Mouse (Mus musculus) 416B (cell line): Measurements from ENCODE around the gene Ncln.
A peak's percentile ranks its signal among the peaks of the same experiment; 100 is the strongest.

Experiments
- DNase-seq: peaks from one replicate; pipeline ENCODE4 v3.0.0; 2011; ENCODE audit warnings: low read depth

Ncln gene

GRCm38 (mm10) chr10:81489941-81490340 is 6.3 kb downstream of the Ncln start:
- no peak for DNase-seq

- no peak for DNase-seq
Observed at GRCm38 (mm10) chr10:81488081-81488480, 8.1 kb downstream of the Ncln start.

GRCm38 (mm10) chr10:81486496-81486895 is 9.7 kb downstream of the Ncln start:
- DNase-seq, result no peak

GRCm38 (mm10) chr10:81485479-81486018 is 10.6 kb downstream of the Ncln start:
- DNase-seq, result no peak

DNA sequence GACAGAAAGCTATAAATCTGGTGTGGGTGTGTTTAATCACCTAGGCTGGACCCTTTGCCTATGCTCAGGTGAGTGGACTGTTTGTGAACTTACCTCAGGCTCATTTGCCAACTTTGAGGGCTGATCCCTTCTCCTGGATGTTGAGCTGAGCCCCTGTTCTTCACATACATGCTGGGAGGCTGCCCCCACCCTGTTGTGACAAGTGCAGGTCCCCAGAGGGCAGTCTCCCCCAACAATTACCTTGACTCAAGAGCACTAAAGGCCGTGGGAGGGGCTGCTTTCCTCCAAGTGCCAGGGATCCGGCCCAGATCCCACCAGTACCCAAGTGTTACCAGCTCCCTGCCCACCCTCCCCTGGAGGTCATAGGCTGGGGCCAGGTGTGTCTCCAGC is 11.1 kb downstream of the Ncln start:
- peak; percentile 65 for DNase-seq

- no peak for DNase-seq
Observed at GRCm38 (mm10) chr10:81484441-81485059, 11.6 kb downstream of the Ncln start.

DNA sequence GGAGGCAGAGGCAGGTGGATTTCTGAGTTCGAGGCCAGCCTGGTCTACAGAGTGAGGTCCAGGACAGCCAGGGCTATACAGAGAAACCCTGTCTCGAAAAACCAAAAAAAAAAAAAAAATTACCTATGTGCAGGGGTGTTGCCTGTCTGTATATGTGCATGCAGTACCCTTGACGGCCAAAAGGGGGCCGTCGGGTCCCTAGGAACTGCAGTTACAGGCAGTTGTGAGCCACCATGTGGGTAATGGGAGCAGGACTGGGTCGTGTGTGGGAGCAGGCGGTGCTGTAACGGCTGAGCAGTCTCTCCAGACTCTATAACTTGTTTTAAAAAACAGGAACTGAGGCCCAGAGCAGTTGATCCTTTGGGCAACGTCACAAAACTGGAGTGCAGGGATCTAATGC is 12.2 kb downstream of the Ncln start:
- DNase-seq, result peak; percentile 71

- DNase-seq, result peak; percentile 36
Observed at GRCm38 (mm10) chr10:81482533-81482889, 13.7 kb downstream of the Ncln start, which contains the start of gene Celf5. Celf5 (minus strand) TSS chr10:81482709.

GRCm38 (mm10) chr10:81481605-81482532 is 14.3 kb downstream of the Ncln start:
- DNase-seq, result no peak

DNA sequence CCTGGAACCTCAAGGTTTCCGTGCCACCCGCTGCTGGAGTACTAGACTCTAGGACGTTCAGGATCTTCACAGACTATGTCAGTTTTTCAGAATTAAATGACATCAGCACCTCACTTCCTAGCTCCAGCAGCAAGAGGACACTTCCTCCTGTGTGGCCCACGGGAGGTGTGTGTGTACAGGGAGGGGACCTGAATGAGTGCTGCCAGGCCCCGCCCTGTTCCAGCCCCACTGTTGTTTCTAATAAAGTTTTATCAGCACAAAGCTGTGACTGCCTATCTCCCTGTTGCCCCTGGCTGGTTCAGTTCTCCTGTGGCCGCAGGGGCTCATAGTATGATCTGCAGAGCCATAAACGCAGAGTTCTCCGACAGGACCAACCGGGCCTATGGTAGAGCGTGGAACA is 21.7 kb downstream of the Ncln start:
- DNase-seq, result no peak

- DNase-seq, result no peak
Observed at GRCm38 (mm10) chr10:81473003-81473451, 23.2 kb downstream of the Ncln start.

GRCm38 (mm10) chr10:81472403-81473002 is 23.7 kb downstream of the Ncln start:
- no peak for DNase-seq

DNA sequence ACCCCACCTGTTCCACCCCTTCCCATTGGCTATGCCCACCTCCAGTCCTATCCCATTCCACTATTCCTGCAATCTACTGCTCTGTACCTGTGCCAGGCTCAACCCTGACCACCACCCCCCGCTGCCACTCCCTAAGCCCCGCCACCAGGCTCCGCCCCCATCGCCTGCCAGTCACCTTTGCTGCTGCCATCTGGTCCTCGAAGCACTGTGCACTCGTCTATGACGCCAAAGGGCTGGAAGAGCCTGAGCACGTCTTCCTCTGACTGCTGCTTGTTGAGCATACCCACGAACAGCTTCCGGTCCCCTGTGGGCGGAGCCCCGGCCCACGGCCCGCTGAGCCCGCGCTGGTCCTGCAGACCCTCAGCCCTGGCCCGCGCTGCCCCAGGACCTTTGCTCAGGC is 25.7 kb downstream of the Ncln start:
- DNase-seq, result no peak

- no peak for DNase-seq
Observed at GRCm38 (mm10) chr10:81469253-81469652, 26.9 kb downstream of the Ncln start.

DNA sequence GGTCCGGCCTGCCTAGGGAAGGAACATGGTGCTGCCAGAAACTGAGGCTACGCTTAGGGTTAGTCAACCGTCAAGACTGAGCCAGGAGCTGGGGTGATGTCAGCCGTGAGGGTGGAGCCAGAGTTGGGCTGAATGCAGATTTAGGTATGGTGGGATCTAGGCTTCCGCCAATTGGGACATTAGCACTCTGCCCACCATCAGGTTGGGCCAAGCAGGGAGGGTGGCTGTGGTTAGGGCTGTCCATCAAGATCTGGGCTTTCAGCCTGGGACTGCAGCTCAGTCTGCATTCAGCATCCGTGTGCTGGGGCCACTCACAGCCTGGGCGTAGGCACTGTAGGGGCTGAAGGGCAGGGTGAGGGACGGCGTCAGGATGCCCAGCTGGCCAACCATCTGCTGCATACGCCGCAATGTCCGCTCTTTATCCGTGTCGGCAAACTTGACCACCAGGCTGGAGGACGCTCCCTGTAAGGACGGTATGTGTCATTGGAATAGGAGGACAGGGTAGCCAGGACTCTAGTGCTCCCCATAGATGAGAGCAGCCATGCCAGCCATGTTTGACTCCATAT is 28.4 kb downstream of the Ncln start:
- no peak for DNase-seq

DNA sequence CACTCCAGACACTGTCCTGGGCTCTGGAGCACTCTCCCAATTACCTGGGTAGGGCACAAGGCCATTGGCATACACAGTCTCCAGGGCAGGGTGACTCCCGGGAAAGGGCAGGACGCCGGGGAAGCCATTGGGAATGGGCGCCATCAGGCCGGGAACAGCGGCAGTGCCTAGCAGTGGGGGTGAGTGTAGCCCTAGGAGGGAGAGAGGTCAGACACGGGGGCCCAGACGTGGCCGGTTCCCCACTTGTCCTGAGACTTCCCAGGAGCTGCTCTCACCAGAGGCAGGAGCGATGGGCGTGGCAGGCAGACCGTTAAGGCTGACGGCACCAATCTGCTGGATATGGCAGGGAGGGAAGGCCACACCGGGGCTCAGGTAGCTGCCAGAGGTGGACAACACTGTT is 29.3 kb downstream of the Ncln start:
- no peak for DNase-seq

GRCm38 (mm10) chr10:81466066-81466465 is 30.1 kb downstream of the Ncln start:
- DNase-seq, result no peak

- peak; percentile 81 for DNase-seq
Observed at GRCm38 (mm10) chr10:81465265-81465645, 30.9 kb downstream of the Ncln start.

DNA sequence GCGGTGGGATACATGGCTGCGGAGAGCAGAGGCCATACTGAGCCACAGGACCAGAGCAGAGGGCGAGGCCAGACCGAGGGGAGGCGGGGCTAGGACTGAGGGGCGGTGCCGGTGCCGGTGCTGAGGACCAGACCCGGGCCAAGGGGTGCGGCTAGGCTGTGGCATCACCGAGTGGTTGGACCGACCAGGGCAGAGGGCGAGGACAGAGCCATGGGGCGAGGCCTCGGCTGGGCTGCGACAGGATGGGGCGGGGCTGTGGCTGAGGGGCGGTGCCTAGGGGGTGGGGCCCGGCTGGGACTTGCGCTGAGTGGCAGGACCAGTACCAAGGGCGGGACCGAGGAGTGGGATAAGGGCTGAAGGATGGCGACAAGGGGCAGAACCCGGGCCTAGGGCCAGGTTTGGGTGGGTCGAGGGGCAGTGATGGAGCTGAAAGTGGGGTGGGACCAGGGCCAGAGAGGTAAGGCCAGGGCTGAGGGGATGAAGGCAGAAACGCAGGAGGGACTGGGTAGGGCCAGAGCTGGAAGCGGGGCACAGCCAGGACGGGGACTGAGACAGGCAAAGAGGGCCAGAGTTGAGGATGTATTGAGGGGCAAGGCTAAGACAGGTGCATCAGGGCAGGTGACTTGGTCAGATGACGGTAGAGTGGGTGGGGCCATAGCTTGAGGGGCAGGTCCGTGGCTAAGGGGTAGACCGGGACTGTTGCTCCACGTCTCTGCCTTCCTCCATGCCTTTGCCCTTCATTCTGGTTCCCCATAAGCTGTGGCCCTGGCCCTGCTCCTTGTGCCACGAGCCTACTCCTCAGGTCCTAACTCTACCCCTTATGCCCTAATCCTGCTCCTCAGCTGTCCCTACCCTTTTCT is 31.6 kb downstream of the Ncln start:
- DNase-seq, result peak; percentile 76

DNA sequence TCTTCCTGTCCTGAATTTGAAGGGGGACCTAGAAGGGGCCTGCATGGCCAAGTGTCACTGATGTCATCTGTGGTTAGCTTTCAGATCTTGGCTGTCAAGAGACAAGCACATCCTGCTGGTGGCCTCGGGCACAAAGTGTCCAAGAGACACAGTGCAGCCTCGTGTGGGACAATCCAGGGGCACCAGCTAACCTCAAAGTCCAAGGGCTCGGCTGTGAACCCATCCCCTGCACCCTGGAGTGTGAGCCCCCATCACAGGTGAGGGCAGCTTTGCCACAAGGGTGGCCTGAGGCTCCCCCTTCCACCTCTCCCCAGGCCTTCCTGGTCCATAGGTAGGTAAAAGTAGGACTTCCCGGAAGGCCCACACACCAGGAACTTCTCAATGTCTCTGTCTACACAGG is 32.7 kb downstream of the Ncln start:
- no peak for DNase-seq

GRCm38 (mm10) chr10:81462917-81463316 is 33.3 kb downstream of the Ncln start:
- DNase-seq, result no peak
